Mouse (Mus musculus) heart, embryonic 11.5 days (tissue): ENCODE results near the gene Gm10256. TPM values are rescaled to one million over a fixed set of nuclear protein-coding genes. Genes with fewer than 3 reads are reported as not detected.
"Not testable (repeated sequence)": the region's sequence is repeated elsewhere in the genome, so short reads cannot be mapped to it uniquely, and the experiment has no call there.

ENCODE experiments used
- ATAC-seq: fragments of 200-750 bp; cut with Nextera tagmentation; replicated peaks from 2 replicates; pipeline ENCODE4 v1.8.0; 2017; ENCODE audit warnings: moderate library complexity; ENCODE audit not compliant: insufficient number of reproducible peaks, low FRiP score, low TSS enrichment
- H3K27ac ChIP-seq: fragments of 300-500 bp; sonication (generic); 2 replicates; pipeline ENCODE4 v1.5.1; 2014; ENCODE audit warnings: mild to moderate bottlenecking, low read depth, low read length
- H3K27me3 ChIP-seq: fragments of 300-500 bp; sonication (generic); 2 replicates; pipeline ENCODE4 v1.6.1; 2014; ENCODE audit warnings: mild to moderate bottlenecking, low read length, mixed read lengths; ENCODE audit not compliant: control insufficient read depth, insufficient read depth
- H3K36me3 ChIP-seq: fragments of 300-500 bp; sonication (generic); 2 replicates; pipeline ENCODE4 v1.6.1; 2014; ENCODE audit warnings: mild to moderate bottlenecking, low read length, moderate library complexity, mixed read lengths; ENCODE audit not compliant: control insufficient read depth, insufficient read depth
- H3K4me1 ChIP-seq: fragments of 300-500 bp; sonication (generic); 2 replicates; pipeline ENCODE4 v1.6.1; 2014; ENCODE audit warnings: low read length; ENCODE audit not compliant: control insufficient read depth, insufficient read depth
- H3K4me2 ChIP-seq: fragments of 300-500 bp; sonication (generic); 2 replicates; pipeline ENCODE4 v1.6.1; 2014; ENCODE audit warnings: mild to moderate bottlenecking, moderate library complexity
- H3K4me3 ChIP-seq: fragments of 300-500 bp; sonication (generic); 2 replicates; pipeline ENCODE4 v1.5.1; 2014; ENCODE audit warnings: low read depth, low read length
- H3K9ac ChIP-seq: fragments of 300-500 bp; sonication (generic); 2 replicates; pipeline ENCODE4 v1.6.1; 2014; ENCODE audit warnings: mild to moderate bottlenecking, low read depth, low read length, moderate library complexity
- H3K9me3 ChIP-seq: fragments of 300-500 bp; sonication (generic); replicated peaks from 2 replicates; pipeline ENCODE4 v1.6.1; 2016; ENCODE audit warnings: low read length; ENCODE audit not compliant: control insufficient read depth
- WGBS: fragments of 180-500 bp; shearing (Covaris S2); extraction: QIAGEN DNeasy Blood & Tissue Kit; methylation state at CpG from one replicate; pipeline ENCODE4 v1.1.7; 2014; ENCODE audit not compliant: insufficient replicate concordance; 5-methylcytosine and 5-hydroxymethylcytosine counted together
- polyA plus RNA-seq: library from polyadenylated mRNA; unstranded; fragments of >200 nt; fragmentation: Nextera tagmentation; extraction: Ambion mirVana; gene quantifications from 2 replicates; pipeline ENCODE4 v1.2.1, GENCODE M21; 2014

Gene Gm10256
- not detected in 2 replicates for polyA plus RNA-seq

DNA sequence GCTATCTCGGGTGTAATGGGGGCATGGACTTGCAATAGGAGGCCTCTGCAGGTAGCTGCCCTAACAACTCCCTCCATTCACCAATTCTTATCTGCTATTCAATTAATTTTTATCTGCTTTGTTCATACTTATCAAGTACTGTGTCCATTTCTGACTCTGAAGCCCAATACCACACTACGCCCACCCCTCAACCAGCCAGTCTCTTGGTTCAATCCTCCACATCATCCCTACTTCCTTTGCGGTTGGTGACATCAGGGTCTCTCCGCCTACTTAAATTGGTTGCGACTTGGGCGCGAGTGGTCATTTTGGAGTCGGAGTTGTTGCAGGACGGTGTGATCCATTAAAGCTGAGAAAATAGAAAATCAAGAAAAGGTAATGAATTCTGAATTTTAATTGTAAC lies at the start of gene Gm10256, which contains the start of gene Rbmy:
Gene Gm10256, plus strand, starts transcription at position 320 of the 400 bp plus-strand sequence.
Gene Rbmy, plus strand, starts transcription at position 301 of the 400 bp plus-strand sequence.
- not testable (repeated sequence) for H3K27me3 ChIP-seq, H3K9me3 ChIP-seq, H3K36me3 ChIP-seq, H3K4me3 ChIP-seq, H3K27ac ChIP-seq, ATAC-seq, H3K4me2 ChIP-seq, H3K9ac ChIP-seq, H3K4me1 ChIP-seq
- no CpG with 5 or more reads among the region's 9 CpGs for WGBS

DNA sequence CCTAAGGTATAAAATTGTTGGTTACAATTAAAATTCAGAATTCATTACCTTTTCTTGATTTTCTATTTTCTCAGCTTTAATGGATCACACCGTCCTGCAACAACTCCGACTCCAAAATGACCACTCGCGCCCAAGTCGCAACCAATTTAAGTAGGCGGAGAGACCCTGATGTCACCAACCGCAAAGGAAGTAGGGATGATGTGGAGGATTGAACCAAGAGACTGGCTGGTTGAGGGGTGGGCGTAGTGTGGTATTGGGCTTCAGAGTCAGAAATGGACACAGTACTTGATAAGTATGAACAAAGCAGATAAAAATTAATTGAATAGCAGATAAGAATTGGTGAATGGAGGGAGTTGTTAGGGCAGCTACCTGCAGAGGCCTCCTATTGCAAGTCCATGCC lies 34.4 kb upstream of the Gm10256 start, which contains the start of gene Gm4064:
Gene Gm4064, minus strand, starts transcription at position 101 of the 400 bp plus-strand sequence.
- not testable (repeated sequence) for H3K4me2 ChIP-seq, H3K9me3 ChIP-seq, H3K4me3 ChIP-seq, H3K27ac ChIP-seq, H3K36me3 ChIP-seq, H3K27me3 ChIP-seq, H3K4me1 ChIP-seq, ATAC-seq, H3K9ac ChIP-seq
- no CpG with 5 or more reads among the region's 8 CpGs for WGBS

DNA sequence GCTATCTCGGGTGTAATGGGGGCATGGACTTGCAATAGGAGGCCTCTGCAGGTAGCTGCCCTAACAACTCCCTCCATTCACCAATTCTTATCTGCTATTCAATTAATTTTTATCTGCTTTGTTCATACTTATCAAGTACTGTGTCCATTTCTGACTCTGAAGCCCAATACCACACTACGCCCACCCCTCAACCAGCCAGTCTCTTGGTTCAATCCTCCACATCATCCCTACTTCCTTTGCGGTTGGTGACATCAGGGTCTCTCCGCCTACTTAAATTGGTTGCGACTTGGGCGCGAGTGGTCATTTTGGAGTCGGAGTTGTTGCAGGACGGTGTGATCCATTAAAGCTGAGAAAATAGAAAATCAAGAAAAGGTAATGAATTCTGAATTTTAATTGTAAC lies 70.2 kb downstream of the Gm10256 start, which contains the start of gene Gm10352:
Gene Gm10352, plus strand, starts transcription at position 301 of the 400 bp plus-strand sequence.
- not testable (repeated sequence) for H3K27me3 ChIP-seq, H3K9me3 ChIP-seq, H3K4me3 ChIP-seq, H3K36me3 ChIP-seq, ATAC-seq, H3K4me1 ChIP-seq, H3K9ac ChIP-seq, H3K4me2 ChIP-seq, H3K27ac ChIP-seq
- WGBS, result no CpG with 5 or more reads among the region's 9 CpGs

Other genes with a start within 250 kb of the Gm10256 start
- gene H2al2c, start 231.6 kb upstream of the Gm10256 start, polyA plus RNA-seq, result not detected in 2 replicates
- not detected in 2 replicates for gene Sry, start 167.0 kb upstream of the Gm10256 start, polyA plus RNA-seq
- not detected in 2 replicates for gene H2al2b, start 110.0 kb upstream of the Gm10256 start, polyA plus RNA-seq
- not detected in 2 replicates for gene Gm4064, start 34.5 kb upstream of the Gm10256 start, polyA plus RNA-seq
- not detected in 2 replicates for gene Rbmy, start within 50 bp of the Gm10256 start, polyA plus RNA-seq
- gene Gm10352, start 70.3 kb downstream of the Gm10256 start, polyA plus RNA-seq, result not detected in 2 replicates
- not detected in 2 replicates for gene Gm29289, start 101.9 kb downstream of the Gm10256 start, polyA plus RNA-seq